Mouse (Mus musculus): ENCODE results near the gene Opalin.
A peak's percentile ranks its signal among the peaks of the same experiment; 100 is the strongest.

Opalin gene

DNA sequence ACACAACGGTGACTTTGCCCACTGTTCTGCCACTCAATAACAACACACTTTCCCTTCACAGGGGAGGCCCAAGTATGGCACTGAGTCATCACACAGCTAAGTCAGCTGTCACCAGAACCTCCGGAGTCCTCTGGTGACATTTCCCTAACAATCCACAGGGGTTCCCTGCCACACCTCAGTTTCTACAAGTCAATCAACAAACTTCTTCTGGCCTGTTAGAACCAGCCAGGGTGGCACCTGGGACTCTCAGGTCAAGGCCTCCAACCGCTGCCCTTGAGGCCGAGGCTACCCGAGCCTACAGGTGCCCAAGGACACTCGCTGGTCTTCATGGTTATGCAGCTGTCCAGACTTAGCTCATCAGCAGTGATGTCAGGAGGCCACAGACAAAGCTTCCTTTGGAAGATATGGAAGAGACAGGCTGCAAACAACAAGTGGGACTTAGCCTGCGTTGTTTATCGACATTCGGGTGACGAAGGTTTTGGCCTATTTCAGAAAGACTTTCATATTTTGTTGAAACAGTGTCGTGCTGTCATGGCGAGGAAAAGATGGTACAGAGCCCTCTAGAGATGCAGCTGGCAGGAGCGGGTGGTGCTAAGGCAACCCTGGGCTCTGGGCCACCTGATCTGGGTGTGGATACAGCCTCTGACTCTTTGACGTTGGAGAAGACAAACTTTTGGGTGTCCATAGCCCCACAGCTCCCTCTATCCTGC lies 3.0 kb downstream of the Opalin start:
- no peak for DNase-seq (ENCODE audit: extremely low spot score, low spot score)

DNA sequence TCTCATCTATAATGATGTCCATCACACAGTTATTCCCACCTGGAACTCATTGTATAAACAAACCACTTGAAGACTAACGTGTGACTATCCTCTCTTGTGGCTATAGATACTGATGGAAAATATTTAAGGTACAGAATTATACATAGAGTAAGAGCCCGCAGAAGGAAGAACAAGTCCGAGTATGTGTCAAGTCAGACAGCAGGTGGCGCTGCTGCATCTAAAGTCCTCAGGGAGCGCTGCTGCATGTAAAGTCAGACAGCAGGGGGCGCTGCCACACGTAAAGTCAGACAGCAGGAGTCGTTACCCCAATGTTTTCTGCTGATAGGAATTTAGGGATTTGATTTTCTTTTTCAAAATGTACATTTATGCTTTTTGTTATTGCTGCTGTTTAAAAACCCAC lies 5.4 kb downstream of the Opalin start:
- DNase-seq (ENCODE audit: extremely low spot score, low spot score), result peak; percentile 88

DNA sequence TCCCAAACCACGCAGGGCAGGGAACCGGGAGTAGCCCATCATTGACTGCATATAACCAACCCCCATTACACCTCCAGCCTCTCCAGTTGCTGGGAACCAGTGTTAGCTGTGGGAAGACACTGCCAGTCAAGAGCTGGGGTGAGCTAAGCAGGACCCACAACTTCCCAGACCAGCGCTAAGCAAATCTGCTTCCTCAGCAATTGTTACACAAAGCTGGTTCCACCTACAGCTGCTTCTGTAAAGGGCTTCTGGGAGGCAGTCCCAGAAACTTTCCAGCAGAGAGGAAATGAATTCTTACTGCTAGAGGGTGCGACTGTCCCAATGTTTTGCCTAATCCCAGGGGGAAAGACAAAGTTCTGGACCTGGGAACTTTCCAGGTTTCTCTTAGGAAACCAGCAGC lies 22.2 kb downstream of the Opalin start:
- DNase-seq (ENCODE audit: extremely low spot score, low spot score), result no peak

DNA sequence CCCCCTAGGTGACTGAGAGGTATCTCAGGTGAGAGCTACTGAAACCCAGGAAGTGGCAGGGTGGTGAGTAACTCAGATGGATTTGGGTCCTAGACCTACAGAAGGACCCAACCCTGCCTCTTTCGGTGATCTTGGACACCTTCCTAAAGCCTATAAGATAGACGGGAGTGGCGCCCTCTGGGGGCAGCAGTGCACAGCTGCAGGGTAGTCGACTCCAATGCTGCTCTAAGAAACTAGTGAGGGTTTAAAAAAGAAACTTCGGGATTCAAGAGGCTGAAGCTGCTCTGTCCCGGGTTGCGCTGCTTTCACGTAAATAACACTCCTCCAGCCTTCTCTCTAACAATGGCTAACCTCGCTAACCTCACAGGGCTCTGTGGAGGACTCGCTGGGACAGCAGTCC lies 23.4 kb downstream of the Opalin start:
- DNase-seq (ENCODE audit: extremely low spot score, low spot score), result peak; percentile 31

DNA sequence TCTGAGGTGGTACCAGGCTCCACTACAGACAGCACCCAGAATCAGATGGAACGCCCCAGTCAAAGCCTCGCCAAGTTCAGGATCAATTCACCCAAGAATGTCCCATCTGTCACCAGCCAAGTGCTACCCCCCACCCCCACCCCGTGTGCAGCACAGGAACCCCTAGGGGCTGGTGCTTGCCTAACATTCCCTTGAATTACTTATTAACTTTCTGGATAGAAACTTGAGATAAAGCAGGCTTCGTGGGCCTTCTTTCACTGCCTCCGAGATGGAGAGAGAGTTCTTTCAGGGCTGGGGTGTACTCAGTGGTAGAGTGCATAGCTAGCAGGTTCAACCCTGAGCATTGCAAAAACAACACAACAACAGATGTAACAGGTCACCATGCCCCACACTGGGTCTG lies 24.7 kb downstream of the Opalin start:
- no peak for DNase-seq (ENCODE audit: extremely low spot score, low spot score)

GRCm38 (mm10) chr19:41051714-41052113 lies 25.2 kb downstream of the Opalin start:
- no peak for DNase-seq (ENCODE audit: extremely low spot score, low spot score)

- DNase-seq (ENCODE audit: extremely low spot score, low spot score), result no peak
Measured at GRCm38 (mm10) chr19:41048187-41048559, 28.7 kb downstream of the Opalin start.

DNA sequence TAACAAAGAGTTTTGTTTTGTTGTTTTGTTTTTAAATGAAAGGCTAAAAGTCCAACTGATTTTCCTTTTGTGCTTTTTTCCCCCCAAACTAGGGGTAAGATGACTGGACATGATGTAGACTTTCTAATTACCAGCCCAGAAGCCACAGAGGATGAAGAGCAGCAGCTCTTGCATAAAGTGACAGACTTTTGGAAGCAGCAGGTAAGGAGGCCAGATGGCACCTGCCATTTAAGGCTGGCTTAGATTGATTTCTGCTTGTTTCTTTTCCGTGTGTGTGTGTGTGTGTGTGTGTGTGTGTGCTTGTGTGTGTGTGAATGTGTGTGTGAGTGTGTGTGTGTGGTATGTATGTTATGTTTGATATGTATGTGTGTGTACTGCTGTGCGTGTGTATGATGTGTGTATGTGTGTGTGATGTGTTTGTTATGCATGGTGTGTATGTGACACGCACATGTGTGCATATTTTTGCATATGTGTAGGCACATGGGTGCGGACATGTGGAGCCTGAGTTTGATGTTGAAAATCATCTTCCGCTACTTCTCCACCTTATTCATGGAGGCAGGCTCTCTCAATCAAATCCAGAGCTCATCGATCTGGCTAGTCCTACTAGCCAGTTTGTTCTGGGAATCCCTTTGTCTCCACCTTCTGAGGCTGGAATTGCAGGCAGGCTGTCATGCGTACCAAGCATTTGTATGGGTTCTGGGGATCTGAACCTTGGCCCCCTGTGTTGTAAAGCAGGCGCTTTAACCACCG lies 29.3 kb downstream of the Opalin start:
- no peak for DNase-seq (ENCODE audit: extremely low spot score, low spot score)

GRCm38 (mm10) chr19:41045091-41045770 lies 31.7 kb downstream of the Opalin start:
- no peak for DNase-seq (ENCODE audit: extremely low spot score, low spot score)

- DNase-seq (ENCODE audit: extremely low spot score, low spot score), result no peak
Measured at GRCm38 (mm10) chr19:41039110-41039509, 37.8 kb downstream of the Opalin start.

GRCm38 (mm10) chr19:41035809-41036551 lies 40.9 kb downstream of the Opalin start:
- no peak for DNase-seq (ENCODE audit: extremely low spot score, low spot score)

GRCm38 (mm10) chr19:41031869-41032268 lies 45.0 kb downstream of the Opalin start:
- no peak for DNase-seq (ENCODE audit: extremely low spot score, low spot score)

- DNase-seq (ENCODE audit: extremely low spot score, low spot score), result no peak
Measured at GRCm38 (mm10) chr19:41031009-41031408, 45.9 kb downstream of the Opalin start.

GRCm38 (mm10) chr19:41030161-41030560 lies 46.8 kb downstream of the Opalin start:
- no peak for DNase-seq (ENCODE audit: extremely low spot score, low spot score)

DNA sequence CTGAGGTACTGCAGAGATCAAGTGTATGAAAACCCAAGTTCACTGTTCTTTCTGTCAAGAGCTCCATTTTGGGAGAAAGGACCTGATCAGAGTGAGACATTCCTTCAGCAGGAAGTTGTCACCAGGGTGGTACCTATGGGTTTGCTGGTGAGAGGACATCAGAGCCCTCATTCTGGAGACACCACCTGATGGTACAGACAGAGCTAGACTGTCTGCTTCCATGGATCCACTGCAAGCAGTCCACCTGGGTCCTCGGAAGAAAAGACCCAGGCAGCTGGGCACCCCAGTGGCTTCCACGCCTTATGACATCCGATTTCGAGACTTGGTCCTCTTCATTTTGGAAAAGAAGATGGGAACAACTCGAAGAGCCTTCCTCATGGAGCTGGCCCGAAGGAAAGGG lies 47.7 kb downstream of the Opalin start, which contains the start of gene Dntt:
TSS of gene Dntt (plus strand) at position 57 of the 400 bp plus-strand sequence.
- DNase-seq (ENCODE audit: extremely low spot score, low spot score), result no peak

DNA sequence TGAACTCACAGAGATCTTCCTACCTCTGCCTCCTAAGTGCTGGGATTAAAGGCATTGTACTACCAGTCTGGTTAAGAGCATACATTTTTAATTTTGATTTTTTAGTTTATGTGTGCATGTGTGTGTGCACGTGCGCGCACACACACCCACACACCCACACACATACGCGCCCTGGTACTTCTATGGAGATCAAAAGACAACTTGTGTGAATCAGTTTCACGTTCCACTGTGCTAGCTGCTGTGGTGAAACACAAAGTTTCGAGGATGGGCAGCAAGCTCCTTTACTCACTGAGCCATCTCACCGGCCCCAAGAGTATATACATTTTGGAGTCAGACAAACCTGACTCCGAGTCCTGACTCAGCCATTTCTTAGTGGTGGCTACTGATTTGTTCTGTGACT lies 49.3 kb downstream of the Opalin start:
- DNase-seq (ENCODE audit: extremely low spot score, low spot score), result no peak

DNA sequence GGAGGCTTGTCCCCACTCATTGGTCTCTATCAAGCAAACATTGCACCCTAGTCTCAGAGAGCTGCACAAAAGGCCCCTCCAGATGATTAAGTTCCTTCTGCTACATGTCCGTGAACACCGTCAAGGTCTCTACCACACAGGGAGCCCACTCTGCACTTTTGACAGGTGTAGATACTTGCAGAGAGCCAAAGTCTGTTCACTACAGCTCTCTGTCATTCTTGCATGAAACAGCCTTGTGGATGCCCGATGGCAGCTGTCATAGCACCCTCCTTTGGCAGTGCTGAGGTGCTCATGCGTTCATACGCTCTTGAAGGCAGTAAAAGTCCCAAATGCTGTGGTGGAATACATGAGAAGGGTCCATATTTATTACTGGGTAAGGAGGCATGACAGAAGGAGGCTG lies 49.9 kb downstream of the Opalin start:
- no peak for DNase-seq (ENCODE audit: extremely low spot score, low spot score)

DNA sequence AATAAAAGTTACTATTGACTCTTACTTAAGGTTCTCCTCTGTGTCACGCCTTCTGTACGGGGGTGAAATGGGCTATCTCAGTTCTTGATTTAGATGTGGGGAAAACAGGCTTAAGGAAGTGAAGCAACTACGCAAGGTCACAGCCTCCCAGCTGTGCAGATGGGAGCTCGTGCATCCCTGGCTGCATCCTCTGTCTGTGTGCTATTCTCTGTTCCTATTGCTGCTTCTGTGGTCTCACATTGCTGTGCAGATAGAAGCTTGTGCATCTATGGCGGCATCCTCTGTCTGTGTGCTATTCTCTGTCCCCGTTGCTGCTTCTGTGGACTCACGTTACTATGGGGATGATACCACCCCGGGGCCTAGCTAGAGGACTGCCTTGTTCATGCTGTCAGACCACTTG lies 50.4 kb downstream of the Opalin start:
- DNase-seq (ENCODE audit: extremely low spot score, low spot score), result no peak

DNA sequence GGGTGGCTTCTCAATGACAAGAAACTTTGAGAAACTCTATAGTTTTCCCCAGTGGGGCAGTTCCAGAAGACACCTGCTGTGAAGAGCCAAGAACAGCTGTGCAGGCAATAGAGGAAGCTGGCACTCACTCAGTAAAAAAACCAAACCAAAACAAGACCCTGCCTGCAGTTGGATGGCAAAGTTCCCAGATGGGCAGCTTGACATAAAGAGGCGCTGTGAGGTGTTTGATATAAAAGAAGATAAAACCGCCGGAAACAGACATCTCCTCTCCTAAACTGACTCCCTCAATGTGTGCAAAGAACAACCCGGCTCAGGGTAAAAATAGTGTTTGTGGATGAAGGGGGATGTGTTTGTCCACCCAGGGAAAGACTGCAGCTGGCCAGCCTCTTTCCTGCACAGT lies 54.7 kb downstream of the Opalin start:
- no peak for DNase-seq (ENCODE audit: extremely low spot score, low spot score)

GRCm38 (mm10) chr19:41020537-41020936 lies 56.4 kb downstream of the Opalin start:
- DNase-seq (ENCODE audit: extremely low spot score, low spot score), result no peak

DNA sequence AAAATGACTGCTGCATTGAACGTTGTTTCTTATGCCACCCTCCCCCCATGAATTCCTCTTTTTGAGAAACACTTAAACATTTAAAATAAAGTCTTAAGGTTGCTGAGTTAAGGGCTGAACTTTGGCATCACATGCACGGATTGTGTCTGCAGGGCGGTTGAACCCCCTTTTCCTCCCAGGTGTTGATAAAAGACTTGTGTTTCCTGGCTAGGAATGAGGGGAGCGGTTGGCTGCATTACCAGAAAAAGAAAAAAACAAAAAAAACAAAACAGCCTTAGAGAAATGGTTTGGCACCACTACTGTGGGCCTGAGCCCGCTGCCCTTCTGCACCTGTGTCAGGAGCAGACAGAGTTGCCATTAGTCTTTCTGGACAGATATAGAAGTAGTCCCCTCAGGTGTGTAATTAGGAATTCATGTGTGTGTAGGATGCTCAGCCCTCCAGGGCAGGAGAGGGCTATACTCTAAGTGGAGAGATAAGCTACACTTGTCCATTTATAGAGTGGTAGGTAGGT lies 57.7 kb downstream of the Opalin start:
- DNase-seq (ENCODE audit: extremely low spot score, low spot score), result no peak
